Mouse (Mus musculus) hindbrain, embryonic 13.5 days (tissue): ENCODE data around the gene Fam19a2. TPM values are rescaled to one million over a fixed set of nuclear protein-coding genes. Genes with fewer than 3 reads are reported as not detected.

Experiments
- ATAC-seq: fragments of 200-750 bp; cut with Nextera tagmentation; 2 replicates; pipeline ENCODE4 v1.8.0; 2017; ENCODE audit warnings: moderate TSS enrichment; ENCODE audit not compliant: low FRiP score
- H3K27ac ChIP-seq: fragments of 300-500 bp; sonication (generic); 2 replicates; pipeline ENCODE4 v1.5.1; 2015; ENCODE audit warnings: inconsistent platforms, mild to moderate bottlenecking, moderate library complexity
- H3K27me3 ChIP-seq: fragments of 300-500 bp; sonication (generic); 2 replicates; pipeline ENCODE4 v1.6.1; 2015; ENCODE audit warnings: mild to moderate bottlenecking, inconsistent platforms
- H3K36me3 ChIP-seq: fragments of 300-500 bp; sonication (generic); 2 replicates; pipeline ENCODE4 v1.6.1; 2015; ENCODE audit warnings: mild to moderate bottlenecking, inconsistent platforms
- H3K4me1 ChIP-seq: fragments of 300-500 bp; sonication (generic); replicated peaks from 2 replicates; pipeline ENCODE4 v1.6.1; 2015; ENCODE audit warnings: inconsistent platforms
- H3K4me2 ChIP-seq: fragments of 300-500 bp; sonication (generic); 2 replicates; pipeline ENCODE4 v1.6.1; 2015; ENCODE audit warnings: inconsistent platforms, mild to moderate bottlenecking, moderate library complexity
- H3K4me3 ChIP-seq: fragments of 300-500 bp; sonication (generic); 2 replicates; pipeline ENCODE4 v1.5.1; 2015; ENCODE audit warnings: mild to moderate bottlenecking, inconsistent platforms
- H3K9ac ChIP-seq: fragments of 300-500 bp; sonication (generic); 2 replicates; pipeline ENCODE4 v1.6.1; 2015; ENCODE audit warnings: mild to moderate bottlenecking, inconsistent platforms
- H3K9me3 ChIP-seq: fragments of 300-500 bp; sonication (generic); 2 replicates; pipeline ENCODE4 v1.6.1; 2016; ENCODE audit warnings: inconsistent platforms
- WGBS: fragments of 180-500 bp; shearing (Covaris S2); methylation state at CpG from one replicate; pipeline ENCODE4 v1.1.7; 2015; 5-methylcytosine and 5-hydroxymethylcytosine counted together
- polyA plus RNA-seq: library from polyadenylated mRNA; unstranded; fragments of >200 nt; fragmentation: Nextera tagmentation; extraction: Ambion mirVana; gene quantifications from 2 replicates; pipeline ENCODE4 v1.2.1, GENCODE M21; 2015

Fam19a2 gene
- polyA plus RNA-seq, 1 experiment from 2014 or later, result 39.0 TPM

DNA sequence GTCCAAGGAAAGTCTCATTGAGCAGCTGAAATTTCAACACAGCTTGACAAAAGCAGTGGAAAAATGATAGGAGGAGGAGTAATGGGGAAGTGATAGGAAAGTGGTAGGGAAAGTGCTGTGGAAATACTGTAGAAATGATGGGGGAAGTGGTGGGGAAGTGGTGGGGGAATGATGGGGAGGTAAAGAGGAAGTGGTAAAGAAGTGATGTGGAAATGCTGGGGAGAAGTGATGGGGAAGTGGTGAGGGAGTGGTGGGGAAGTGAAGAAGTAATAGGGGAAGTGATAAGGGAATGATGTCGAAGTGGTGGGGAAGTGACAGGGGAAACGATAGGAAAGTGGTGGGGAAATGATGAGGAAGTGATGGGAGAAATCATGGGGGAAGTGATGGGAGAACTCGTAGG is 198.5 kb downstream of the Fam19a2 start:
- Histone ChIP-seq H3K4me1 (no peaks in the 10 kb centered on the region), H3K9me3 (peaks cover 5% of the 10 kb centered on the region; the same call in 1 of the 2 replicates), H3K4me3 (no peak overlapping the region), H3K36me3 (no peaks in the 10 kb centered on the region), H3K4me2 (no peak overlapping the region), H3K27me3 (no peaks in the 10 kb centered on the region), H3K9ac (no peak overlapping the region), H3K27ac (no peak overlapping the region)
- WGBS, result 90% methylated on average over 3 of the region's 3 CpGs
- no peak for ATAC-seq

DNA sequence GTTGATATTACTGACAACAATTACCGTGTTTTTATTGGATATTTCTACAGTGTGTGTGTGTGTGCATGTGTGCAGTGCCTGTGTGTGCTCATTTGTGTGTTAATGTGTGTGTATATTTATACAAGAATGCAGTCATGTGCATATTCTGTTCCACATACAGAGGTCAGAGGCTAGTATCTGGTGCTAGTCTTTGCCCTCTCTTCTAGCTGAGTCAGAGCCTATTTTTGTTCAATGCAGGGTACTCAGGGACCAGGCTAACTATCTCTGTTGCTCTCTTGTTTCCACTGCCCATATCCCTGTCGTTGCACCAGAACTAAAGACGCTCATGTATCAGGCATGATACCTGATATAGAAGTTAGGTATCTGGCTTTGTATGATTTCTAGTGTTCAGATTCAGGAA is 251.0 kb downstream of the Fam19a2 start:
- H3K9ac ChIP-seq, result no peak overlapping the region
- no peak overlapping the region for H3K4me3 ChIP-seq
- H3K4me1 ChIP-seq, result no peaks in the 10 kb centered on the region
- no peaks in the 10 kb centered on the region for H3K36me3 ChIP-seq
- no peaks in the 10 kb centered on the region for H3K9me3 ChIP-seq
- no peak overlapping the region for H3K27ac ChIP-seq
- ATAC-seq, result no peak
- H3K27me3 ChIP-seq, result no peaks in the 10 kb centered on the region
- no peak overlapping the region for H3K4me2 ChIP-seq
- 82% methylated on average over 3 of the region's 3 CpGs for WGBS

DNA sequence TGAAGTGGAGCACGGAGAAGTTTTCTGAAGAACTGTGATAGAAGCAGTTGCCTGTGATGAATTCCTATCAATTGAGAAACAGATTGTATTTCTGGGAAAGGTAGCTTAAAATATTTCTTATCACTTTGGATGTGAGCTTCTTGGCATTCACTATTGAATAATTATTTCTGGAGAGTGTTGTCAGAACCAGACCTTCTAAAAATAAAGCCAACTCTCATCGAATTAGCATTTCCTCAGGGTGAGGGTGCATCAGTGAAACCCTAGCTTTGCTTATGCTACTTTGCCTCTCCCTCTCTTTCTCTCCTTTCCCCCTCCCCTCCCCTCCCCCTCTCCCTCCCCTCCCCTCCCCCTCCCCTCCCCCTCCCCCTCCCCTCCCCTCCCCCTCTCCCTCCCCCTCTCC is 256.8 kb downstream of the Fam19a2 start:
- no peak overlapping the region for H3K4me2 ChIP-seq
- H3K36me3 ChIP-seq, result no peaks in the 10 kb centered on the region
- no peaks in the 10 kb centered on the region for H3K4me1 ChIP-seq
- no peak overlapping the region for H3K4me3 ChIP-seq
- WGBS, result 96% methylated on average over 2 of the region's 2 CpGs
- no peak for ATAC-seq
- no peak overlapping the region for H3K9ac ChIP-seq
- H3K9me3 ChIP-seq, result peaks cover 4% of the 10 kb centered on the region
- no peaks in the 10 kb centered on the region for H3K27me3 ChIP-seq
- H3K27ac ChIP-seq, result no peak overlapping the region

DNA sequence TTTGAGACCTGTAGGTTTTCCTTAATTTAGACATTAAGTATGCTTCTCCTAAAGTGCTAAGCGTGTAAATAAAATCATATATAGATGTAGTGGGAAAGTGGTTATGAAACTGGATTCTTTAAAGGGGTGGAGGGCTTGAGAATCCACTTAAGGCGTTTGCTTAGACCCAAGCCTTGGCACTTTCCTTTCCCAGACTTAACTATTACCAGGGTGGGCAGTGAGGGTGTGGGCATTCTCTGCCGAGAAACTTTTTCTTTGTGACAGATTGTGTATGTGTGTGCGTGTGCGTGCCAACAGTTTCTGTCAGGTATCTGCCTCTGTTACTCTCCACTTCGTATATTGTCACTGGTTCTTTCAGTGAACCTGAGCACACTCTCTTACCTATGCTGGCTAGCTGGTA is 257.4 kb downstream of the Fam19a2 start:
- Histone ChIP-seq H3K36me3 (no peaks in the 10 kb centered on the region), H3K9ac (no peak overlapping the region), H3K4me2 (no peak overlapping the region), H3K27ac (no peak overlapping the region), H3K9me3 (peaks cover 4% of the 10 kb centered on the region), H3K4me1 (no peaks in the 10 kb centered on the region), H3K4me3 (no peak overlapping the region), H3K27me3 (no peaks in the 10 kb centered on the region)
- WGBS, result 98% methylated on average over 6 of the region's 6 CpGs
- ATAC-seq, result no peak

DNA sequence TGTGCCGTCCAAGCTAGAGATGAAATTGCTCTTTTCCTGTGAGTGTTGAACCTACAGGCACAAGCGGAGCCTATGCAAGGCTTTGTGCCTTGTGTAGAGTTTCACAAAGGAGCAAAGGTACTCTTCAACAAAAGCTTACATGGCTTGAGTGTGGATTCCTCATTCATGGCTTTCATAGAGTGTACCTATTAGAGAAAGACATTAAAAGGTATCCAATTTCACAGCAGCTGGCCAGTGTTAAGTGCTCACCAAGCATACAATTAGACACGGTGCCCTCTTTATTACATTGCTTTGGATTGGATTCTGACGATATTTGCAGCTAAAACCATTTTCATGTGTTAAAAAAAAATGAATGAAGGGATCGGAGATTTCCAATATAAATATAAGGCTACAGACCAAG is 261.6 kb downstream of the Fam19a2 start:
- no peaks in the 10 kb centered on the region for H3K27me3 ChIP-seq
- no peaks in the 10 kb centered on the region for H3K36me3 ChIP-seq
- no peak overlapping the region for H3K27ac ChIP-seq
- H3K4me3 ChIP-seq, result no peak overlapping the region
- H3K4me2 ChIP-seq, result no peak overlapping the region
- no peaks in the 10 kb centered on the region for H3K4me1 ChIP-seq
- H3K9ac ChIP-seq, result no peak overlapping the region
- peaks cover 4% of the 10 kb centered on the region for H3K9me3 ChIP-seq
- WGBS, result 80% methylated on average over 5 of the region's 5 CpGs
- no peak for ATAC-seq

DNA sequence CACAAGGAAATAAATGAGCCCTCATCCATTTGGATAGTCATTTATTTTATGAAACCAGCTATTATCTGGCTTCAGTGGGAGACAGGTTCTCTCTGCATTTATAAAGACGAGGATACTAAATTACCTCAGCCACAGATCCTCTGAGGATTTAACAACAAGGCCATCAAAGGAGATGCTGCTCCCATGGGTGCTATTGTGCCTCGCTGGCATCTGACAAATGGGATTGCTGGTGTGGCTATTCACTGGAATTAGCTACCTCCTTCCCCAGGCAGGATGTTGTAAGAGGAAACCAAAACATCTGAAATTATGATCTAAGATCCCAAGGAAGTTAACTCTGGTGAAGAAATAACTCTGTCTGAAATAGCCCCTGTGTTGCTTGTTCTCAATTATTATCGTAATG is 262.3 kb downstream of the Fam19a2 start:
- no peak for ATAC-seq
- no peaks in the 10 kb centered on the region for H3K36me3 ChIP-seq
- no peak overlapping the region for H3K27ac ChIP-seq
- no peaks in the 10 kb centered on the region for H3K4me1 ChIP-seq
- H3K9ac ChIP-seq, result no peak overlapping the region
- H3K4me2 ChIP-seq, result no peak overlapping the region
- no peak overlapping the region for H3K4me3 ChIP-seq
- no peaks in the 10 kb centered on the region for H3K27me3 ChIP-seq
- H3K9me3 ChIP-seq, result peaks cover 4% of the 10 kb centered on the region
- WGBS, result 55% methylated on average over 3 of the region's 3 CpGs

DNA sequence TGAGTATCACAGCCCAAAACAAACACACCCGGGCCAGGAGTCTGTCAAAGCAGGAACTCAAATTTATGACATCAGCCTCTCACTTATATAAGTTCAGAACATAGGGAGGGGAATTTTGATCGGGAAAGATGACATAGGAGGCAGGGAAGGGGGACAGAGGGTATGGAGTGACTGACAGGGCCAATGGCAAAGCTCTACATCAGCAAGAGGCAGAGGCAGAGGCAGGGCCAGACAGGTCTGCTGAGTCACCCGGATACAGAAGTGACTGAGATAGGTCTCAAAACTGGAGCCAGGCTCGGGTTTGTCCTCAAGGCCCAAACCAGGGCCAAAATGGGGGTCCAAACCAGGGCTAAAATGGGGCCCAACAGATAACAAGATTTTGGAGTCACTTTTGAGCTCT is 272.3 kb downstream of the Fam19a2 start:
- Histone ChIP-seq H3K4me1 (no peaks in the 10 kb centered on the region), H3K9me3 (no peaks in the 10 kb centered on the region), H3K4me3 (no peak overlapping the region), H3K27ac (no peak overlapping the region), H3K36me3 (no peaks in the 10 kb centered on the region), H3K27me3 (no peaks in the 10 kb centered on the region), H3K4me2 (no peak overlapping the region), H3K9ac (no peak overlapping the region)
- ATAC-seq, result no peak
- WGBS, result 90% methylated on average over 4 of the region's 4 CpGs

DNA sequence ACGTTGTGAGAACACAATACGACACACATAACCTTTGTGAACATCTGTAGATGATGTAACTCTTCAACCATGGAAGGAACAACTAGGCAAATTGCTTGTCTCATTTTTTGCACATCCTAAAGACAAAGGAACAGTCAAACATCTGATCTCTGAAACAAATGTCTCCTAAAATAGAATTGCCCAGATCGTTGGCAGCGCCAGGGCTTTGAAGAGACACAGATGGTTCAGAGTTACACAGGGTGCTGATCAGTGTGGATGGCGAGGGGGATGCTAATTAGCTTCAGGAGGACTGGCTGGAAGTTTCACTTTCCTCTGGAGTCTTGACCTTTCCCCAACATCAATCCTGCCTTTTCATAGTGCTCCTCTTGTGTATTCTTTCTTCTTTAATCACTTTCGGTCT is 284.6 kb downstream of the Fam19a2 start:
- no peaks in the 10 kb centered on the region for H3K9me3 ChIP-seq
- WGBS, result 75% methylated on average over 6 of the region's 6 CpGs

DNA sequence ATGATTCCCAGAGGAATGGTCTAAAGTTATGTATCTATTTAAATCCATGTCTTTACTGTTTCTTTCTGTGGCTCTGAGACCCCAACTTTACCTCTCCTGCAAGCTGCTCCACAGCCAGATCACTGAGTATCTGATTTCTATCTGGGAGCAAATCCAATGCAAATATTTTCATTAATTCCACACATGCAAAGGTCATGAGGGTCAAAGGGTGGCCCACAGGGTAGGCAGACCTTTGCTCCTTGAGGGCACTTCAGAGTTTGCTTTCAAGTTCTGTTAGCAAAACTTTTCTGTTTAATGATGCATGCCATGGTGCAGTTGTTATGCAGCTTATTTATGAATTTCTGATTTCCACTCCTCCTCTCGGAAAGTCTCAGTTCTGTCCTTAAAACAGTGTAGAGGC is 303.9 kb downstream of the Fam19a2 start:
- Histone ChIP-seq H3K4me3 (no peak overlapping the region), H3K27me3 (no peaks in the 10 kb centered on the region), H3K9ac (no peak overlapping the region), H3K36me3 (no peaks in the 10 kb centered on the region), H3K4me1 (peaks cover 9% of the 10 kb centered on the region; the same call in 1 of the 2 replicates), H3K4me2 (no peak overlapping the region), H3K9me3 (no peaks in the 10 kb centered on the region), H3K27ac (no peak overlapping the region)
- ATAC-seq, result no peak
- 86% methylated on average over 1 of the region's 1 CpGs for WGBS

More for the DNA sequence above, 284.6 kb downstream of the Fam19a2 start:
- no peak for ATAC-seq
- Histone ChIP-seq H3K27ac (no peak overlapping the region), H3K4me1 (no peaks in the 10 kb centered on the region), H3K9ac (no peak overlapping the region), H3K27me3 (no peaks in the 10 kb centered on the region), H3K36me3 (no peaks in the 10 kb centered on the region), H3K4me2 (no peak overlapping the region), H3K4me3 (no peak overlapping the region)

DNA sequence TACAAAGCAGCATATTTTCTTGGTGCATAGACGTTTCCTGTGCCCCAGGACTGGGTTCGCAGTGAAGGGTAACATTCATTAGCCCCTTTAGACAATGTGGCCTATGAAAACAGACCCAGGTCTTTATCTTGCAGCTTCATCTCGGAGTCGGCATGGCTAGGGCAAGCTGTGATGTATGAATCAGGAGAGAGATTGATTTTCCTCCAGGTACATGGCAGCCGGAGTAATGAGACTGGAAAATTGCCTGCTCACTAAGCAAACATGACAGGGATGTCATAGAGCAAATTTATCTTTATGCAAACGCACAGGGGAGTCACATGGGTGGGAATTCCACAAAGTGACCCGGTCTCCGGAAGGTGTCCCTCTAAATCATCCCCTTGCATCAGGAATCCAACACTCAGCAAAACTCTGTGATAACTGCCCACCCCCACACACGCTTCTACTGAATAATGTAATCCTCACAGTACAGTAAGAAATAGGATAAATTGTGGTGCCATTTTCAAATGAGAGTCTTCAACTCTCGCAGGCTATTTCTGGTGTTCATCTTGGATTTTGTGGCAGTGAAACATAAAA is 306.9 kb downstream of the Fam19a2 start:
- peaks cover 9% of the 10 kb centered on the region; the same call in 1 of the 2 replicates for H3K4me1 ChIP-seq
- H3K27ac ChIP-seq, result peak overlapping the region; percentile 30
- H3K9ac ChIP-seq, result no peak overlapping the region
- H3K36me3 ChIP-seq, result no peaks in the 10 kb centered on the region
- WGBS, result 64% methylated on average over 10 of the region's 10 CpGs
- no peaks in the 10 kb centered on the region for H3K9me3 ChIP-seq
- H3K4me3 ChIP-seq, result no peak overlapping the region
- no peak for ATAC-seq
- no peak overlapping the region for H3K4me2 ChIP-seq
- no peaks in the 10 kb centered on the region for H3K27me3 ChIP-seq

DNA sequence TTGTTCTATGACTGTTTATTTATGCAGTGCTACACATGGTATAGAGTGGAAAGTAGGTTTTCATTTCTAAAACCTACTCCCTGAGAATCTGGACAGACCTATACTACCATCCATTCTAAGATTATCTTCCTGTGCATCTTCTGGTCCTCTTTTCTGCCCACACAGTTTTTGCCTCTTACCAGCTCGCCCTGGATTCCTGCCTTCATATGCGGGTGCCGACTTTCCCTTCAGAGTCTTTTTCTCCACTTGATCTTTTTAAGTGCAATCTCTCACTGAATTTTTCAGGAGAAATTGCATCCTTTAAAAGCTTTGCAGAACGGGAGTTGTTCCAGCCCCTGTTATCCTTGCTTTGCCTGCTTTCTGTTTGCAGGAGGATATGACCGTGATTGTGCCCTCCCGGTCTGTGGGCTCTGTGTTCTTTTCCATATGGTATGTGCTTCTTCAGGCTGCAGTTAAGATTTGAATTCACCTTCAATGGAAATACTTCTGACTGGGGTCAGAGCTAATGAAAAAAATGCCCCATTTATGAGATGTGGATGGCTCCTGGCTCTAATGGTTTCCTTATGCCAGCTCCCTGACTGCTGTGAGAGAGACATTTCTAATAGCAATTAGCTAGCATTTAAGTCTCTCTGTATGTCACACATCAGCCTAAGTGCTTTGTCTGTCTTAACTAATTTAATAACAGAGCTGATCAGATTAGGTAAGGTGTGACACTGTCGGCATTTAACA is 308.7 kb downstream of the Fam19a2 start:
- no peak overlapping the region for H3K4me3 ChIP-seq
- no peak overlapping the region for H3K9ac ChIP-seq
- H3K36me3 ChIP-seq, result no peaks in the 10 kb centered on the region
- H3K4me2 ChIP-seq, result no peak overlapping the region
- no peaks in the 10 kb centered on the region for H3K27me3 ChIP-seq
- ATAC-seq, result no peak
- 89% methylated on average over 7 of the region's 7 CpGs for WGBS
- no peak overlapping the region for H3K27ac ChIP-seq
- peaks cover 10% of the 10 kb centered on the region; the same call in 1 of the 2 replicates for H3K4me1 ChIP-seq
- H3K9me3 ChIP-seq, result no peaks in the 10 kb centered on the region

DNA sequence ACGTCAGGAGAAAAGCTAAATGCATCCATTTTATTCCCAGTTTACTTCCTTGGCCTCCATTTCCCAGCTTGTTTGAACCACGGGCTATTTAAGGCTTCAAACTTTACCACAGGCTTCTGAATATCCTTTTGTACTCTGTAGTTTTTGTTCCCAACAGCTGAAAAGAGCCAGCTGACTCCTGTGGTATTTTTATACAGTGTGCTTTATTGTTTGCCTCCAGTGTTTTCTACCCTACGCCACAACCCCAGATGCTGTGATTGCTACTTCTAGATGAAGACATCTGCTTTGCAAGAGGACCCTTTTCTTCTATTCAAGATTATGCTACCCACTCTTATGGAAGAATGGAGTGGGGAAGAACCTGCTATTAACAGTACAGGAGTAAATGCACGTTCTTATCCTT is 314.0 kb downstream of the Fam19a2 start:
- WGBS, result 41% methylated on average over 4 of the region's 4 CpGs
- ATAC-seq, result no peak
- Histone ChIP-seq H3K36me3 (no peaks in the 10 kb centered on the region), H3K9ac (no peak overlapping the region), H3K4me3 (no peak overlapping the region), H3K9me3 (no peaks in the 10 kb centered on the region), H3K4me1 (0 out of 2 replicates have a peak, but pooled peaks cover 3% of the 10 kb centered on the region), H3K27me3 (no peaks in the 10 kb centered on the region), H3K4me2 (no peak overlapping the region), H3K27ac (no peak overlapping the region)

DNA sequence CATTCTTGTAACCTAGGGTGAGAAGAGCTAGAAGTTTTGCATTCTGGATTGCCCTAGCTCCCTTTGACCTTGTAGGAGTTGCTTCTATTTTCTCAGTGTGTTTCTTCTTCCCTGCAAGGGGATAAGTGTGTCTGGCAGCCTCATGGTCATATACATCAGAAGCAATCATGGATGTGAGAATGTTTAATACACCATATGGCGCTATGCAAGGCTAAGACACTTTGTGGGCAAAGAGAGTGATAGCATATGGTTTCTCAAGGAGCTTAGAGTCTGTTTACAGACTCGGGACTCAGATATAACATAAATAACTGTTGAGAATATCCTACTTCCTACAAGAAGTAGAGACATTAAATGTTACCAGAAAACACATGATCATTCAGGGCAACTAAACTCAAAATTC is 315.2 kb downstream of the Fam19a2 start:
- H3K9me3 ChIP-seq, result no peaks in the 10 kb centered on the region
- 88% methylated on average over 2 of the region's 2 CpGs for WGBS
- no peak overlapping the region for H3K4me2 ChIP-seq
- H3K9ac ChIP-seq, result no peak overlapping the region
- no peak overlapping the region for H3K4me3 ChIP-seq
- H3K27me3 ChIP-seq, result no peaks in the 10 kb centered on the region
- 0 out of 2 replicates have a peak, but pooled peaks cover 3% of the 10 kb centered on the region for H3K4me1 ChIP-seq
- no peak overlapping the region for H3K27ac ChIP-seq
- no peak for ATAC-seq
- H3K36me3 ChIP-seq, result no peaks in the 10 kb centered on the region
